Mouse (Mus musculus): Measurements from ENCODE around the gene Adam19. TPM values are rescaled to one million over a fixed set of nuclear protein-coding genes. Genes with fewer than 3 reads are reported as not detected.

Gene Adam19
- total and polyA plus RNA-seq, 3 experiments, result 3.0 to 9.0 (median 4.5) TPM

GRCm38 (mm10) chr11:46054311-46054710 is 1.5 kb upstream of the Adam19 start:
- TF ChIP-seq CHD1 (IDR thresholded peaks at IDR 0.05; ENCODE audit: low read depth, low read length), result no peak
- no peak for TF ChIP-seq GABPA (IDR thresholded peaks at IDR 0.05; ENCODE audit: insufficient replicate concordance, low read depth, low read length)
- TF ChIP-seq E2F4 (IDR thresholded peaks at IDR 0.05; ENCODE audit: insufficient replicate concordance, low read depth, low read length), result no peak
- TF ChIP-seq IRF4 (IDR thresholded peaks at IDR 0.05; ENCODE audit: low read depth, low read length), result no peak
- no peak for TF ChIP-seq EP300 (IDR thresholded peaks at IDR 0.05; ENCODE audit: low read length)
- TF ChIP-seq CHD2 (IDR thresholded peaks at IDR 0.05; ENCODE audit: low read length), result no peak
- no peak for TF ChIP-seq TCF12 (IDR thresholded peaks at IDR 0.05; ENCODE audit: low read depth, low read length)
- no peak for TF ChIP-seq POLR2AphosphoS2 (IDR thresholded peaks at IDR 0.05; ENCODE audit: low read depth, low read length)
- no peak for TF ChIP-seq UBTF (IDR thresholded peaks at IDR 0.05; ENCODE audit: low read depth, low read length)
- TF ChIP-seq MXI1 (IDR thresholded peaks at IDR 0.05; ENCODE audit: low read depth, low read length), result no peak
- no peak for TF ChIP-seq ETS1 (conservative IDR thresholded peaks at IDR 0.05; ENCODE audit: low read depth, low read length)
- TF ChIP-seq MYC (IDR thresholded peaks at IDR 0.05; ENCODE audit: low read depth, low read length), result no peak
- TF ChIP-seq ZC3H11A (IDR thresholded peaks at IDR 0.05; ENCODE audit: low read depth, low read length), result no peak
- TF ChIP-seq ELF1 (IDR thresholded peaks at IDR 0.05; ENCODE audit: low read depth, low read length), result no peak
- TF ChIP-seq PAX5 (IDR thresholded peaks at IDR 0.05; ENCODE audit: low read length), result no peak
- no peak for TF ChIP-seq RCOR1 (conservative IDR thresholded peaks at IDR 0.05; ENCODE audit: low read depth, low read length)
- no peak for TF ChIP-seq USF1 (IDR thresholded peaks at IDR 0.05; ENCODE audit: low read depth, low read length)
- TF ChIP-seq POLR2A (IDR thresholded peaks at IDR 0.05; ENCODE audit: low read depth, low read length), result no peak
- no peak for TF ChIP-seq CTCF (conservative IDR thresholded peaks at IDR 0.05 in 1 of 2, IDR thresholded peaks at IDR 0.05 in 1 of 2; ENCODE audit: low read depth in 2 of 2, low read length in 2 of 2)
- TF ChIP-seq JUND (conservative IDR thresholded peaks at IDR 0.05; ENCODE audit: low read depth, low read length), result no peak
- Histone ChIP-seq H3K9me3 (replicated peaks; ENCODE audit: low read length) (no peaks in the 10 kb centered on the region), H3K9ac (ENCODE audit: insufficient read depth, low read depth) (no peak overlapping the region), H3K4me2 (ENCODE audit: insufficient read depth, low read depth, poor library complexity, severe bottlenecking) (no peak overlapping the region), H3K27me3 (replicated peaks) (no peaks in the 10 kb centered on the region), H3K79me2 (replicated peaks; ENCODE audit: control insufficient read depth, extremely low read depth, insufficient read depth, poor library complexity, severe bottlenecking) (no peaks in the 10 kb centered on the region), H3K4me3 (replicated peaks in 1 of 3; ENCODE audit: low read depth in 2 of 3, low read length in 2 of 3, poor library complexity in 1 of 3) (no peak overlapping the region), H3K27ac (ENCODE audit: insufficient read depth, low read depth) (no peak overlapping the region), H3K4me1 (ENCODE audit: control insufficient read depth in 1 of 2, insufficient read depth in 2 of 2) (peaks cover 0 to 4% of the 10 kb centered on the region in 2 experiments; a peak in 1 of 4 replicates), H3K36me3 (replicated peaks in 1 of 2; ENCODE audit: control insufficient read depth in 1 of 2, insufficient read depth in 1 of 2, low read length in 1 of 2) (no peaks in the 10 kb centered on the region)
- no peak for DNase-seq (ENCODE audit: extremely low read depth)
- in situ Hi-C loops (cut with MboI; ENCODE audit: low pct_ligation_motif_present, low pct_unique_long_range_greater_than_20kb, low sequenced_read_pairs) (no loop called here), dilution Hi-C loops (cut with MboI; ENCODE audit: extremely low pct_ligation_motif_present, extremely low pct_unique_long_range_greater_than_20kb, low sequenced_read_pairs) (no loop called here)
